Mouse (Mus musculus) hindbrain, embryonic 11.5 days (tissue): ENCODE measurements at regions not wholly inside any gene's neighbourhood (a gene's known extent, or its start where the extent isn't known, plus 50 kb on each side); places are given as distances from the start of the nearest gene placed in this dataset.

Experiments
- ATAC-seq: fragments of 200-750 bp; cut with Nextera tagmentation; 2 replicates; pipeline ENCODE4 v1.8.0; 2017; ENCODE audit warnings: mild to moderate bottlenecking, moderate TSS enrichment, moderate library complexity; ENCODE audit not compliant: low FRiP score
- DNase-seq: peaks from one replicate; pipeline ENCODE4 v3.0.0-alpha.2; 2015; ENCODE audit warnings: low spot score
- H3K27ac ChIP-seq: fragments of 300-500 bp; sonication (generic); 2 replicates; pipeline ENCODE4 v1.5.1; 2014; ENCODE audit warnings: mild to moderate bottlenecking, low read depth, low read length
- H3K27me3 ChIP-seq: fragments of 300-500 bp; sonication (generic); 2 replicates; pipeline ENCODE4 v1.6.1; 2014; ENCODE audit warnings: mild to moderate bottlenecking, low read length, moderate library complexity, mixed read lengths; ENCODE audit not compliant: control insufficient read depth, insufficient read depth
- H3K36me3 ChIP-seq: fragments of 300-500 bp; sonication (generic); 2 replicates; pipeline ENCODE4 v1.6.1; 2014; ENCODE audit warnings: mild to moderate bottlenecking, low read length, moderate library complexity, mixed read lengths; ENCODE audit not compliant: control insufficient read depth, insufficient read depth
- H3K4me1 ChIP-seq: fragments of 300-500 bp; sonication (generic); replicated peaks from 2 replicates; pipeline ENCODE4 v1.6.1; 2014; ENCODE audit warnings: low read length, mixed read lengths; ENCODE audit not compliant: control insufficient read depth, insufficient read depth
- H3K4me2 ChIP-seq: fragments of 300-500 bp; sonication (generic); replicated peaks from 2 replicates; pipeline ENCODE4 v1.6.1; 2014; ENCODE audit warnings: mild to moderate bottlenecking, low read depth, low read length
- H3K4me3 ChIP-seq: fragments of 300-500 bp; sonication (generic); 2 replicates; pipeline ENCODE4 v1.5.1; 2014; ENCODE audit warnings: low read depth, low read length
- H3K9ac ChIP-seq: fragments of 300-500 bp; sonication (generic); 2 replicates; pipeline ENCODE4 v1.6.1; 2014; ENCODE audit warnings: low read depth, low read length
- H3K9me3 ChIP-seq: fragments of 300-500 bp; sonication (generic); 2 replicates; pipeline ENCODE4 v1.6.1; 2016; ENCODE audit warnings: low read length; ENCODE audit not compliant: control insufficient read depth
- WGBS: fragments of 180-500 bp; shearing (Covaris S2); extraction: QIAGEN DNeasy Blood & Tissue Kit; methylation state at CpG from one replicate; pipeline ENCODE4 v1.1.7; 2014; 5-methylcytosine and 5-hydroxymethylcytosine counted together

DNA sequence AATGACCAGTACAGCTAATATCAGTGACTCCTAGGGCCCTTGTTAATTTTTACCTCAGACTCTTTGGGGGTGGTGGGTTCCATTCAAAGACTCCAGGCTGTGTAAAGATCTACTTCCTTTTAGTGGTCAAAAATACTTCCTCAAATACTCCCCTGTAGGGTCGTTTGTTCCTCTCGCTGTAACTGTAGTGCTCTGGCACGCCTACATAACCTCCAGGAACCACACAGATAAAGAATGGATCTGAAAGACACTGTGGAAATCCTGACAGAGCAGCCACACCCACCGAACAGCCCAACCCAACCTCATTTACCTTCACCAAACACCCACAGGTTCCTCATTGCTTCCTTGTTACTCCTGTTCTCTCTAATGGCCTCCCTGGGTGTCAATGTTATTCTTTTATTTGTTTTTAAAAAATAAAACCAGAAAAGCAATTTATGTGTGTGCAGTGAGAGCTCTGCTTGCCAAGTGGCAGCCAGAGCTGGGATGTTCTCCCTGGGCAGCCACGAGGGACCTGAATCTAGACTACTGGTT is 119.7 kb downstream of the Mtx3 start:
- H3K4me3 ChIP-seq = no peak overlapping the region
- DNase-seq (no peak), ATAC-seq (no peak)
- no peak overlapping the region for H3K9ac ChIP-seq
- no peak overlapping the region for H3K4me2 ChIP-seq
- WGBS = 89% methylated on average over 5 of the region's 5 CpGs
- no peaks in the 10 kb centered on the region for H3K4me1 ChIP-seq
- no peaks in the 10 kb centered on the region for H3K9me3 ChIP-seq
- no peaks in the 10 kb centered on the region for H3K27me3 ChIP-seq
- no peak overlapping the region for H3K27ac ChIP-seq
- H3K36me3 ChIP-seq = no peaks in the 10 kb centered on the region

DNA sequence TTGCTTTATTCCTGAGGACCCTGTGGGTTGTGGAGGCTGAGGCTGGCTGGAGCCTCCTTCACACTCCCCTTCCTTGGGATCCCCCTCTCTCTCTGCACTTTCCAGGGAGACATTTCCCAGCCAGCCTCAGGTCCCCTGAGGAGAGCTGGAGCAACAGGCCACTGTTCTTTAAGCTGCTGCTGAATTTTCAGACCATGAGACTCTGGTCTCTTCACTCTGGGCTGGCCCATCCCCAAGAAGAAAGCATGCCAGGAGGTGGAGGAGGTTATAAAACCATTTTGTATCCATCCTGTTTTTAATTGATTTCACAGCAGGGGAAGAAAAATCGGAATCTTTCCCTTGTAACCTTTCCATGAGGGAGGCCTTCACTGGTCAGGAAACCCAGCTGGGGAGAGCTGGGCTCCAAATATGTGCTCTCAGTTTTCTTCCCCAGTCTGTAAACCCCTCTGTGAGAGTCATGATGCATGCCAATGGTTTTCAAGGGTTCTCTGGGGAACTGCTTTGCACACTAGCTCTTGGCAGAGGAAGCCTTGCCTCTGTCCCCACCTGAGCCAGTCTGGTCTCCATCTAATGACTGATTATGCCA is 122.6 kb downstream of the Mtx3 start:
- Histone ChIP-seq H3K9me3 (no peaks in the 10 kb centered on the region), H3K4me3 (no peak overlapping the region), H3K4me2 (no peak overlapping the region), H3K9ac (no peak overlapping the region), H3K36me3 (no peaks in the 10 kb centered on the region), H3K4me1 (no peaks in the 10 kb centered on the region), H3K27me3 (no peaks in the 10 kb centered on the region), H3K27ac (no peak overlapping the region)
- WGBS = 73% methylated on average over 1 of the region's 1 CpGs
- ATAC-seq (no peak), DNase-seq (no peak)

DNA sequence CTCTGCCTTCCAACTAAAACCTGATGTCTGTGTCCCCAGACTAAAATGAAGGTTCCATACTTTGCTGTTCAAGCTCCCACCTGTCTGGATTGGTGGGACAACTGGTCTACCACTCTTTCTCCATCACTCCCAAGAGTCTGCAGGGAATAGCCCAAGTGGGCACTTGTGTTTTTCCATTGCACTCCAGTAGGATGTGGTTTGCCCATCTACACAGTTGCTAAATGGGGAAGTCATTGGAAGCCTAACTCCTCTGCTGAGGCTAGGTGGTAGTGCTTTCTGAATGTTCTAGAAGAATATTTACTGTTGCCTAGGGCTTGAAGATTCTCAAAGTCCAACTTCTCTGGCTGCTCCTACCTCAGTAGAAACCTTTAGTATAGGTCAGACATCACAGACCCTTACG is 125.0 kb downstream of the Mtx3 start:
- no peaks in the 10 kb centered on the region for H3K4me1 ChIP-seq
- no peaks in the 10 kb centered on the region for H3K36me3 ChIP-seq
- H3K27ac ChIP-seq = no peak overlapping the region
- whole genome bisulfite sequencing = 92% methylated on average over 1 of the region's 1 CpGs
- H3K27me3 ChIP-seq = no peaks in the 10 kb centered on the region
- H3K4me3 ChIP-seq = no peak overlapping the region
- H3K9me3 ChIP-seq = no peaks in the 10 kb centered on the region
- ATAC-seq = no peak
- H3K4me2 ChIP-seq = no peak overlapping the region
- no peak for DNase-seq
- no peak overlapping the region for H3K9ac ChIP-seq

DNA sequence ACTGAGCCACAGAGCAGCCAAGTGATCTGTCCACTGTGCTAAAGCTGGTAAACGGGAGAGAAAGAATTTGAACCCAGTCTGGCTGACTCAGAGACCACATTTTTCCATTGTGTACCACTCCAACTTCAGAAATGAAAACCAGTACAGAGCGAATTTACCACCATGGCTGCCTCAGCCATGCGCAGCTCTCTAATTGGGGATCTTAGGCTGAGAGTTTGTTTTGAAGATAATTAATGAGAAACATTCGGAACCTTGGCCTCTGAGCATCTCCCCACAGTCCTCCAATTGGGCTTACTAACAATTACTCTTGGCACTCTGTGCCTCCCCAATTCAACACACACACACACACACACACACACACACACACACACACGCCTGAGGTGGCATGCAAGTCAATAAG is 128.3 kb downstream of the Mtx3 start:
- Histone ChIP-seq H3K27ac (no peak overlapping the region), H3K9me3 (no peaks in the 10 kb centered on the region), H3K4me2 (no peak overlapping the region), H3K4me3 (no peak overlapping the region), H3K36me3 (no peaks in the 10 kb centered on the region), H3K4me1 (no peaks in the 10 kb centered on the region), H3K9ac (no peak overlapping the region), H3K27me3 (no peaks in the 10 kb centered on the region)
- ATAC-seq (no peak), DNase-seq (no peak)
- WGBS = 82% methylated on average over 5 of the region's 5 CpGs

DNA sequence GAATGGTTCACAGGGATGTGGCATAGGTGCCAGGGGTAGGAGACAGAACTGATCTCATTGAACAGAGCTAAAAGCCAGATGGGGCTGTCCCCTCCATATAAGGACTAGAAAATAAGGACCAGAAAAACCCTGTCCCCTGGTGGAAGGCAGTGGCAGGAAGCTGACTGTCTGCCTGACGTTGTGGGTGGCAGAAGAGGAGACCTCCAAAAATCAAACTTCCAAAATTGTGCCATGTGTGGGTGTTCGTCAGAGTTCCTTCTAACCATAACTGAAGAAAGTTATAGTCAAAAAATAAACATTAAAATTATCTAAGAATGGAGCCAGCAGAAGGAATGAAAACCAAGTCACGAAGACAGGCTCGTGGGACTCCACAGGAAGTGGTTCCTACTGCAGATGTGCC is 129.2 kb downstream of the Mtx3 start:
- Histone ChIP-seq H3K27me3 (no peaks in the 10 kb centered on the region), H3K4me2 (no peak overlapping the region), H3K4me3 (no peak overlapping the region), H3K36me3 (no peaks in the 10 kb centered on the region), H3K9ac (no peak overlapping the region), H3K4me1 (no peaks in the 10 kb centered on the region), H3K27ac (no peak overlapping the region), H3K9me3 (no peaks in the 10 kb centered on the region)
- ATAC-seq = no peak
- no peak for DNase-seq
- 86% methylated on average over 4 of the region's 4 CpGs for WGBS

DNA sequence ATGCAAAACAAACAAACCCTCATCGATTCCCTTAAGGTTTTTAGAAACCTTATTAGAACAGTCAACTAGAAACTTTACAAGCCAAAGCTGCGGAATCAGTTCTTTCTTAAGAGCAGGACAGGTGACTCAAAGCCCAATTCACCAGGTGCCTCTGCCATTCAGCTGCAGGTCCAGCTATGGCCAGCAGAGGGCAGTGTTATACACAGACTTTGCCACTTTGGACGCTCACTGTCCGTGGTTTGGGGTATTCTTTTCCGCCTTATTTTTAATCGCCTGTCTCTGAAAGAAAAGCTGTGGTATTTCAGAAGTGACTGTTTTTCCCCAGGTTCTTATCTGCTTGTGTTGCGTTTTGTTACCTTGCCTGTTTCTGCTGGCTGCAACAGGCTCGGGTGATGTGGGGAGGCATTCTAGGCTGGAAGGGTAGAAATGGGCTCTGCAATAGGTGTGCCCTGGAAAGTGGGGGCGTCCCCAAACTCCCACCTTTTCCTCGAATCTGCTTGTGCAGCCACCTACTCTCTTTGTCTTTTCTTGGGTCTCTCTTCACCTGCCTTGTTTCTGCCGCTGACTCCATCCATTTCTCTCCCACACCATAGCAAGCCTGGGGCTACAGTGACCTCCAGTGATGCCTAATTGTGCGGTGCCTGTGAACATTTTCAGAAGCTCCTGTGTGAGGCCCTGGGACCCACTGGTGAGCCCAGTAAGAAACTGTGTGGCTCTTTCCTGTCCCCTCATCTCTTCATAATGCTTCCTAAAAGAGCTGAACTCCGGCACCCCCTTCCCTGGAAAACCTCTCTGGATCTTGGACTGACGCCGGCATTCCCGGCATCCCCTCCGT is 142.4 kb downstream of the Mtx3 start:
- H3K27ac ChIP-seq = no peak overlapping the region
- no peaks in the 10 kb centered on the region for H3K9me3 ChIP-seq
- DNase-seq = peak; percentile 86
- H3K36me3 ChIP-seq = no peaks in the 10 kb centered on the region
- peak overlapping the region; percentile 37 for H3K4me2 ChIP-seq
- no peak overlapping the region for H3K9ac ChIP-seq
- WGBS = 49% methylated on average over 17 of the region's 17 CpGs
- H3K27me3 ChIP-seq = no peaks in the 10 kb centered on the region
- H3K4me1 ChIP-seq = no peaks in the 10 kb centered on the region
- peak overlapping the region; percentile 8; the same call in 1 of the 2 replicates for H3K4me3 ChIP-seq
- ATAC-seq = peak; percentile 53

DNA sequence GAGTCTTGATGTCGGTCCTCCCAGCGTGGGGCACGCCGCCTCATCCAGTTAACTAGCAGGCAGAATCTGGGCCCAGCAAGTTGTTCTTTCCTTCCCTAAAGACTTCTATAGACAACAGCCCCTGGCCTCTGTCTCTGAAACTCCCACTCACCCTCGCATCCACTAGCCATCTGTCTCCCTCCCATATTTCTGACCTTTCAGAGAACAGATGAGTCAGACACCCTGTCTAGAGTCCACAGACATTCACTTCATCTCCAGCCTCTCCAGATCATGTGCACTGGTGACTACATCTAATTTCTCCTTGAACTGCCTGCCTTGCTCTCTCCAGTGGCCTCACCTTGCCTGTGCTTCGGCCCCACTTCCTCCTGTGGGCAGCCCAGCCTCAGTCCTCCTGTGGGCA is 143.1 kb downstream of the Mtx3 start:
- no peak for DNase-seq
- Histone ChIP-seq H3K27ac (no peak overlapping the region), H3K9ac (no peak overlapping the region), H3K4me3 (no peak overlapping the region), H3K36me3 (no peaks in the 10 kb centered on the region), H3K4me2 (no peak overlapping the region), H3K27me3 (no peaks in the 10 kb centered on the region), H3K4me1 (no peaks in the 10 kb centered on the region), H3K9me3 (no peaks in the 10 kb centered on the region)
- WGBS = 92% methylated on average over 6 of the region's 6 CpGs
- no peak for ATAC-seq

DNA sequence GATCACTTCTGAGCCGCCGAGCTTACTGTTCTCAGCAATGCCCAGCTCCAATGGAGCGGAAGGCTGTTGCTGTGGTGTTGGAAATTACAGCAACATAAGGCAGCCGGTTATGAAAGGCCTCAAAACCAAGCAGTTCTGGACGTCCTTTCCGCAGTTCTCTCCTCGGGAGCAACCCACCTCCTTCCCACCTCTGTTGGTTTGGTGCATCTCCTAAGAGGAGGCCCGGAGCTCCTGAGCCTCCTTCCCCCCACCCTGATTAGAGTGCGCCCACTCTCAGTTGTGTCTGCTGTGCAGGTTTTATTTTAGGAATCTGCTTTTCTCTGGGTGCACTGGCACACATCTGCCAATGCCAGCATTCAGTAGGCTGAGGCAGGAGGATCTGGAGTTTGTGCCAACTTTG is 144.0 kb downstream of the Mtx3 start:
- 78% methylated on average over 9 of the region's 9 CpGs for WGBS
- no peak overlapping the region for H3K4me3 ChIP-seq

More for the DNA sequence above, 144.0 kb downstream of the Mtx3 start:
- Histone ChIP-seq H3K27ac (no peak overlapping the region), H3K27me3 (no peaks in the 10 kb centered on the region), H3K9ac (no peak overlapping the region), H3K36me3 (no peaks in the 10 kb centered on the region), H3K4me1 (no peaks in the 10 kb centered on the region), H3K4me2 (no peak overlapping the region), H3K9me3 (no peaks in the 10 kb centered on the region)
- no peak for ATAC-seq
- DNase-seq = no peak
